Mouse (Mus musculus) lung, postnatal 0 days (tissue): ENCODE measurements around the gene Kcnh6. TPM values are rescaled to one million over a fixed set of nuclear protein-coding genes. Genes with fewer than 3 reads are reported as not detected.
A peak's percentile ranks its signal among the peaks of the same experiment; 100 is the strongest.
"Not testable (repeated sequence)": the region's sequence is repeated elsewhere in the genome, so short reads cannot be mapped to it uniquely, and the experiment has no call there.

Experiments
- ATAC-seq: fragments of 200-750 bp; cut with Nextera tagmentation; 2 replicates; pipeline ENCODE4 v1.8.0; 2017; ENCODE audit warnings: moderate library complexity
- DNase-seq: peaks from one replicate; pipeline ENCODE4 v3.0.0-alpha.2; 2016; ENCODE audit warnings: low spot score
- H3K27ac ChIP-seq: fragments of 300-500 bp; sonication (generic); 2 replicates; pipeline ENCODE4 v1.5.1; 2014; ENCODE audit warnings: antibody characterized with exemption, mild to moderate bottlenecking, low read length, mixed read lengths
- H3K27me3 ChIP-seq: fragments of 300-500 bp; sonication (generic); replicated peaks from 2 replicates; pipeline ENCODE4 v1.6.1; 2014; ENCODE audit warnings: low read length, mixed read lengths; ENCODE audit not compliant: insufficient read depth
- H3K36me3 ChIP-seq: fragments of 300-500 bp; sonication (generic); 2 replicates; pipeline ENCODE4 v1.6.1; 2014; ENCODE audit warnings: low read length, mixed read lengths; ENCODE audit not compliant: insufficient read depth
- H3K4me1 ChIP-seq: fragments of 300-500 bp; sonication (generic); 2 replicates; pipeline ENCODE4 v1.6.1; 2014; ENCODE audit warnings: antibody characterized with exemption, low read depth, low read length, mixed read lengths; ENCODE audit not compliant: insufficient read depth
- H3K4me2 ChIP-seq: fragments of 300-500 bp; sonication (generic); replicated peaks from 2 replicates; pipeline ENCODE4 v1.6.1; 2014; ENCODE audit warnings: low read depth, mild to moderate bottlenecking, low read length, moderate library complexity, mixed read lengths
- H3K4me3 ChIP-seq: fragments of 300-500 bp; sonication (generic); 2 replicates; pipeline ENCODE4 v1.5.1; 2014; ENCODE audit warnings: low read depth, low read length
- H3K9ac ChIP-seq: fragments of 300-500 bp; sonication (generic); replicated peaks from 2 replicates; pipeline ENCODE4 v1.6.1; 2014; ENCODE audit warnings: low read depth, mild to moderate bottlenecking
- H3K9me3 ChIP-seq: fragments of 300-500 bp; sonication (generic); 2 replicates; pipeline ENCODE4 v1.6.1; 2016; ENCODE audit warnings: low read length, mixed read lengths
- CTCF ChIP-seq: IDR thresholded peaks from 2 replicates; pipeline ENCODE4 v1.5.1; 2016; ENCODE audit warnings: antibody characterized with exemption, mild to moderate bottlenecking
- EP300 ChIP-seq: IDR thresholded peaks from 2 replicates; pipeline ENCODE4 v1.6.1; 2016; ENCODE audit warnings: antibody characterized with exemption, mild to moderate bottlenecking, control low read depth
- WGBS: fragments of 180-500 bp; shearing (Covaris S2); extraction: QIAGEN DNeasy Blood & Tissue Kit; methylation state at CpG from one replicate; pipeline ENCODE4 v1.1.7; 2014; 5-methylcytosine and 5-hydroxymethylcytosine counted together
- polyA plus RNA-seq: library from polyadenylated mRNA; unstranded; fragments of >200 nt; fragmentation: Nextera tagmentation; extraction: Ambion mirVana; gene quantifications from 2 replicates; pipeline ENCODE4 v1.2.1, GENCODE M21; 2015

Gene Kcnh6
- polyA plus RNA-seq, 1 experiment from 2014 or later = 0.32 TPM

DNA sequence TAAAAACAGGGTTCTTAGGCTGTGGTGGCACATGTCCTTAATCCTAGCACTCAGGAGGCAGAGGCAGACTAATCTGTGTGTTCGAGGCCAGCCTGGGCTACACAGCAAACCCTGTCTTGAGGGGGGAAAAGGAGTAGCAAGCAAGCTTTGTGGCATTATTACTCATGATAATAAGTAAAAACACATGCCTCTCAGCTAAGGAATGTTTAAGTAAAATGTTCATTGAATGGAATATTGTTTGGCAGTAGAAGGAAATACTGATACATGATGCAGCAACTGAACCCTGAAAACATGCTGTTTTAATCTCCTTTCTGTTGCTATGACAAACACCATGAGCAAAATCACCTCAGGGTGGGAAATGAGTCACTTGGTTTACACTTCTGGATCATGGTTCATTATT is 53.4 kb downstream of the Kcnh6 start:
- DNase-seq (no peak), ATAC-seq (no peak)
- no peak overlapping the region for H3K4me3 ChIP-seq
- H3K4me1 ChIP-seq = peaks cover 3% of the 10 kb centered on the region; the same call in 1 of the 2 replicates
- no peak overlapping the region for H3K4me2 ChIP-seq
- H3K27ac ChIP-seq = no peak overlapping the region
- no peak overlapping the region for H3K9ac ChIP-seq
- H3K27me3 ChIP-seq = no peaks in the 10 kb centered on the region
- no peaks in the 10 kb centered on the region for H3K9me3 ChIP-seq
- TF ChIP-seq EP300 (no peak), CTCF (no peak)
- 0 out of 2 replicates have a peak, but pooled peaks cover 11% of the 10 kb centered on the region for H3K36me3 ChIP-seq
- 95% methylated on average over 1 of the region's 1 CpGs for WGBS

DNA sequence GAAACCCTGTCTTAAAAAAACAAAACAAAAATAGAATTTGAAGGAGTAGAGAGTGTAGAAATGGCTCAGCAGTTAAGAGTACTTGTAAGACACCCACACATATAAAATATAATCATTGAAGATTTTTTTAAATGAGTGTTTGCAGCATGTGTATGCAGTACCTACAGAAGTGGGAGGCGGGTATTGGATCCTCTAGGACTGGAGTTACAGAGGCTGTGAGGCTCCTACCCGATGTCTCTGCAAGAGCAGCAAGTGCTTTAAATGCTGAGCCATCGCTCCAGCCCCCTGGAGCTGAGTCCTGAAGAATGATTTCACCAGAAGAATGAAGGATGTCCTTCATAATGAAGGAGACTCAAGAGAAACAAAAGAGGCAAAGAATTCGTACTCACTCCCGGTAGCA is 55.8 kb downstream of the Kcnh6 start:
- Histone ChIP-seq H3K4me3 (no peak overlapping the region), H3K36me3 (0 out of 2 replicates have a peak, but pooled peaks cover 6% of the 10 kb centered on the region), H3K4me1 (peaks cover 3% of the 10 kb centered on the region; the same call in 1 of the 2 replicates), H3K4me2 (no peak overlapping the region), H3K9ac (no peak overlapping the region), H3K9me3 (no peaks in the 10 kb centered on the region), H3K27me3 (no peaks in the 10 kb centered on the region), H3K27ac (no peak overlapping the region)
- 79% methylated on average over 5 of the region's 5 CpGs for WGBS
- ATAC-seq = no peak
- DNase-seq = no peak
- TF ChIP-seq CTCF (no peak), EP300 (no peak)

DNA sequence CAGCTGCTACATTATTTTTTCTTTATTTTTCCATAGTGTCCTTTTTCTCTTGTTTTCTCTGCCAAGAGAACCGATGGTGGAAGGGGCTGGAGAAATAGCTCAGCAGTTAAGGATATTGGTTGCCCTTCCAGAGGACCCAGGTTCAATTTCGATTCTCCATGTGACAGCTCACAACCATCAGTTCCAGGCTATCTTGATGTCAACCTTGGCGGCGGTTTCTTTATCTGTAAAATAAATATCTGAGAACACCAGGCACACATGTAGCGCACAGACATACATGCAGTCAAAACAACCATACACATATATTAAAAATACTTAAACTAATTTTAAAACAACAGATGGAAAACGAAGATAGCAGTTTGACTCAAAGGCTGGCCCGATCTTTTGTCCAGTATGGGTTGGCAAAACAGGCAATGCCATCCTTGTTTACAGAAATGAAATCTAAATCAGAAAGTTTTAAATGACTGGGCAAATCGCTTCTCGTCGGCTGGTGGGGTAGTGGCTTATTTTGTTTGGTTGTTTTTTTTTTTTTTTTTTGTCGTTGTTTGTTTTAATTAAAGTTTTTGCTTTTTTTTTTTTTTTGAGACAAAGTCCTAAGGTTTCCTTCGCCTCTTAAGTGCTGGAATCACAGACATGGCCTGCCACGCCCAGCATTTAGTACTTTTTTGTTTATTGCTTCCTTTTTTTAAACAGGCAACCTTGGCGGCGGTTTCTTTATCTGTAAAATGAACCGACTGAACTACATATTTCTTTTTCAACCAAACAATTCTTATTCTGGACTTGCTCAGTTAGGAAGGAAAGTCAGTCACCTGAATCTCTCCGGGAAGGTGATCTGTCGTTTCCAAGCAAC is 57.4 kb downstream of the Kcnh6 start:
- 28% methylated on average over 18 of the region's 18 CpGs for WGBS
- TF ChIP-seq EP300 = no peak
- no peak for TF ChIP-seq CTCF
- Histone ChIP-seq H3K4me2 (peak overlapping the region; percentile 83), H3K9me3 (no peaks in the 10 kb centered on the region), H3K4me1 (peaks cover 3% of the 10 kb centered on the region; the same call in 1 of the 2 replicates), H3K27me3 (no peaks in the 10 kb centered on the region), H3K36me3 (no peaks in the 10 kb centered on the region), H3K9ac (no peak overlapping the region), H3K4me3 (peak overlapping the region; percentile 72), H3K27ac (peak overlapping the region; percentile 87; the same call in 1 of the 2 replicates)
- peak; percentile 5; the same call in 1 of the 2 replicates for ATAC-seq
- DNase-seq = no peak

DNA sequence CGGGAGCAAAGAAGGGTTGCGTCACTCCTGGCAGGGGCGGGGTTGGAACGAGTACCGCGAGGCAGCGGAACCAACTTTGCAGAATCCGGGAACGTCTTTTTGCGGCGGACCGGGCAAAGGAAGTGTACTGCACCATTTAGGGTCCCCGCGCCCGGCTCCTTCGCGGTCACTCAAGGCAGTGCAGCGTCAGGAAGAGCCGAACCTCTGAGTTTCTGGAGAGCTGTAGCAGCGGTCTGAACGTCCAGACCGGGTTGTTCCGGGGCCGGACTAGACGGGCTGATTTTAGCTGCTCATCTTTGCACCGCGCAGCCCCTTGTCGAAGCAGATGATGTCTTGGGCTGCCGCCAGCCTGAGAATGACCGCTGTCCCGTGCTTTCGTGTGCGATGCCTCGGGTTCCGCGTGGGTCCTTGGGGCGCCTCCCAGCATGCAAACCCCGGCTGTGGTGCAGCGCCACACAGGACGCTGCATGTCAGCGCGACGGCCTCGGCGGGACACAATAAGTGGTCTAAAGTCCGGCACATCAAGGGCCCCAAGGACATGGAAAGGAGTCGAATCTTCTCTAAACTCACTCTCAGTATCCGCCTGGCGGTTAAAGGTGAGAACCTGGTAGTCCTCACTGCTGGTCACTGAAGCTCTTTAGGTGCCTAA is 58.1 kb downstream of the Kcnh6 start, which contains the start of gene Taco1:
Gene Taco1, plus strand, starts transcription at position 139 of the 649 bp plus-strand sequence.
- ATAC-seq = peak; percentile 98
- WGBS = under 1% methylated on average over 49 of the region's 49 CpGs
- Histone ChIP-seq H3K27ac (peak within 1 kb of the TSS; percentile 87), H3K4me2 (peak within 1 kb of the TSS; percentile 83), H3K4me1 (peaks cover 3% of the 10 kb centered on the region; the same call in 1 of the 2 replicates), H3K9ac (peak within 1 kb of the TSS; percentile 82), H3K9me3 (no peaks in the 10 kb centered on the region), H3K36me3 (no peaks in the 10 kb centered on the region), H3K27me3 (no peaks in the 10 kb centered on the region), H3K4me3 (peak within 1 kb of the TSS; percentile 72)
- DNase-seq = peak; percentile 98
- TF ChIP-seq CTCF (peak; percentile 58), EP300 (no peak)

DNA sequence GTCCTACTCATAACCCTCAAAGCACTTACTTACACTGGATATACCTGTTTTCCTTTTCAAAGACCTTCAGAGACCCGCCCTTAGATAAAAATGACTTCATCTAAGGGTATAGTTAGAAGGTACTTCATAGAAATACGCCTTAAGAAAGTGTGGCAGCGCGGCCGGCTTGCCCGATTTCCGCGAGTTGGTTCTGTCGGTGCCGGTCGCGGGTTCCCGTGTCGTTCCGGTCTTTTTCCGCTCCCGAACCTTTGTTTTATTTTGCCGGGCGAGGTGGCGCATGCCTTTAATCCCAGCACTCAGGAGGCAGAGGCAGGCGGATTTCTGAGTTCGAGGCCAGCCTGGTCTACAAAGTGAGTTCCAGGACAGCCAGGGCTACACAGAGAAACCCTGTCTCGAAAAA is 58.7 kb downstream of the Kcnh6 start:
- peak overlapping the region; percentile 87 for H3K27ac ChIP-seq
- peak overlapping the region; percentile 72 for H3K4me3 ChIP-seq
- peak; percentile 86 for DNase-seq
- H3K4me1 ChIP-seq, H3K27me3 ChIP-seq, H3K9me3 ChIP-seq, ATAC-seq, H3K36me3 ChIP-seq: not testable (repeated sequence)
- 11% methylated on average over 23 of the region's 23 CpGs for WGBS
- peak overlapping the region; percentile 83 for H3K4me2 ChIP-seq
- peak overlapping the region; percentile 82 for H3K9ac ChIP-seq

DNA sequence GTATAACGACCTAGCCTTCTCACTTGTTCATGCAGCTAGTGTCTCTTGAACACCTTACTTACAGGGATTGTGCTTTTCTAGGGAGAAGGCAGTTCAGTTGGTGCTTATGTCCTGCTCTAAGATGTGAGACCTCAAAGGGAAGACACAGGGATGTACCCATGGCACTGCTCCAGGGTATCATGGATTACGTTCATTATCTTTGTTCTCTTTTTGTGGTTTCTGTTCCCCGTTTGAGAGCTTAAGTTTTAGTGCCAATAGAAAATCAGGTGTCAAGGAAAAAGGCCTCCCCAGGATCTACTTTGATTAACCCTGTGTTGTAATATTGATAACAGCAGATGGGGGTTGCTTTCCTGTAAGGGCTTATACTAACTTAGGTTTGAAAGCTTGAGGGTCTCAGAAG is 65.8 kb downstream of the Kcnh6 start:
- TF ChIP-seq CTCF = no peak
- TF ChIP-seq EP300 = no peak
- Histone ChIP-seq H3K4me3 (no peak overlapping the region), H3K36me3 (0 out of 2 replicates have a peak, but pooled peaks cover 4% of the 10 kb centered on the region), H3K4me1 (no peaks in the 10 kb centered on the region), H3K9ac (no peak overlapping the region), H3K4me2 (no peak overlapping the region), H3K27me3 (no peaks in the 10 kb centered on the region), H3K27ac (no peak overlapping the region), H3K9me3 (no peaks in the 10 kb centered on the region)
- ATAC-seq = no peak
- no peak for DNase-seq
- 81% methylated on average over 3 of the region's 3 CpGs for WGBS
